Mouse (Mus musculus) ES-E14 (cell line): ENCODE results near the gene Lgi1.

ENCODE experiments used
- HCFC1 ChIP-seq: IDR thresholded peaks from 2 replicates; pipeline ENCODE4 v1.6.1; 2012; ENCODE audit warnings: low read length, inconsistent platforms, borderline replicate concordance; ENCODE audit not compliant: insufficient read depth
- ZC3H11A ChIP-seq: IDR thresholded peaks from 2 replicates; pipeline ENCODE4 v1.6.1; 2012; ENCODE audit warnings: low read depth, mild to moderate bottlenecking, inconsistent platforms, low read length, borderline replicate concordance

GRCm38 (mm10) chr19:38337332-38337731, 73.0 kb downstream of the Lgi1 start:
- TF ChIP-seq ZC3H11A (no peak), HCFC1 (no peak)
